ENCODE assay signal across 13 mouse cellular contexts in genomic region chr1:139308915-139309314, GRCm38 (mm10).
"Had no signal": no experiment of that assay in that cellular context is flagged by ENCODE, and none has a peak within 500 bp of the region (broad histone marks: within the 10 kb centered on the region; RNA-seq: fewer than 3 reads in every experiment).

No protein-coding gene starts in this region.

- H3K4me2 ChIP-seq: limb, embryonic 15.5 days; liver, embryonic 12.5 days; lung, embryonic 14.5 days; midbrain, embryonic 12.5 days had no signal

- H3K4me1 ChIP-seq: limb, embryonic 15.5 days; liver, embryonic 12.5 days had no signal

- ATAC-seq: liver, embryonic 12.5 days had no signal

- H3K9me3 ChIP-seq: limb, embryonic 15.5 days; liver, embryonic 12.5 days; midbrain, embryonic 12.5 days had no signal

- H3K27ac ChIP-seq: kidney, postnatal 0 days; limb, embryonic 15.5 days; liver, embryonic 12.5 days; midbrain, embryonic 12.5 days; stomach, postnatal 0 days had no signal

- H3K36me3 ChIP-seq: limb, embryonic 15.5 days; liver, embryonic 12.5 days; midbrain, embryonic 12.5 days had no signal

- H3K27me3 ChIP-seq: limb, embryonic 15.5 days; liver, embryonic 12.5 days; midbrain, embryonic 12.5 days had no signal

- H3K4me3 ChIP-seq: limb, embryonic 15.5 days; liver, embryonic 12.5 days; midbrain, embryonic 12.5 days had no signal

- H3K9ac ChIP-seq: limb, embryonic 15.5 days; liver, embryonic 12.5 days; lung, embryonic 14.5 days; midbrain, embryonic 12.5 days had no signal

- DNase-seq: kidney, adult 9 months; kidney, postnatal 36 days; layer of hippocampus, adult 9-11 months; layer of hippocampus, postnatal 36 days; lung, embryonic 14.5 days; lung, postnatal 10 days; lung, postnatal 4 days; thymus, postnatal 4 days had no signal
